Mouse (Mus musculus): ENCODE results near the gene Nek6. TPM values are rescaled to one million over a fixed set of nuclear protein-coding genes. Genes with fewer than 3 reads are reported as not detected.

Nek6 gene
- polyA plus RNA-seq (2011; ENCODE audit: insufficient read depth, insufficient read length, low read depth, missing spikeins): 28.9 and 31.3 TPM in 2 replicates

DNA sequence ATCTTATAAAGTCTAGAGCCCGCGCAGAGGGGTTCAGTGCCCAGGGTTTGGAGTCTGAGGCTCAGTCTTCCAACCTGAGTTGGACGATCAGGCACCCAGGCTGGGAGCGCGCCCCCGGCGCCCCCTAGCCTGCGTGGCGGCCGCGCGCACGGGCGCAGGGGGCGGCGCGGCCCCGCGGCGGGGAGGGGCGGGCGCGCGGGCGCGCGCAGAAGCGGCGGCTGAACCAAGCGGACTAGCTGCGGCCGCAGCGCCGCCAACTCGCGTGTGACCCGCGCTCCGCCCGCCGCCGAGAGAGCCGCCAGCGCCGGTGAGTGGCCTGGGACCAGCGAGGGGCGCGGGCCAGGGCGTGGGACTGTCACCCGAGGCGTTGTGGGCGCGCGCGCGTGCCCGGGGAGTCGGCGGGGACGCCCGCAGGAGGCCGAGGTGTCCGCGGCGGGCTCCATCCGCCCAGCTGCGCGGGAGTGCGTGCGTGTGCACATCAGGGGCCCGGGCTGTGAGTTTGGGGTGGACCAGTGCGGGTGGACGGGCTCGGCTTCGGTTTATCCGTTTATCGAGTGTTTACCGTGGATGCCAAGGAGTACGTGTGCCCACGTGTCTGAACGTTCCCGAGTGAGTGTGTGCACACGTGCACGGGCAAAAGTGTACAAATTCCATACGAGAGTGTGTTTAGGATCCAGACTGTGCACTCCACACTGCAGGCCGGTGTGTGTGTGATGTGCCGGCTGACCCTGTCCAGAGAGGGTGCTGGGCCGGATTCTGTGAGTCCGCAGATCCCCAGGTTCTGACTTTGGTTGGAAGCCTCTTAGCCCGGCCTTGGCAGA, at the start of gene Nek6:
Nek6 (plus strand) TSS at position 157 of the 821 bp plus-strand sequence.
- Histone ChIP-seq H3K27me3 (ENCODE audit: control insufficient read depth, insufficient read depth, low read length, poor library complexity, severe bottlenecking) (no peaks in the 10 kb centered on the region), H3K36me3 (ENCODE audit: control insufficient read depth, insufficient read depth, low read length, poor library complexity, severe bottlenecking) (no peaks in the 10 kb centered on the region), H3K27ac (ENCODE audit: insufficient read depth, low read length) (no peak within 1 kb of the TSS), H3K9me3 (replicated peaks; ENCODE audit: control insufficient read depth, insufficient read depth, low read length, poor library complexity, severe bottlenecking) (no peaks in the 10 kb centered on the region), H3K4me1 (ENCODE audit: control insufficient read depth, insufficient read depth, low read length) (no peaks in the 10 kb centered on the region), H3K4me3 (ENCODE audit: low read depth, low read length) (peak within 1 kb of the TSS; percentile 99), H3K9ac (ENCODE audit: low read depth, poor library complexity, severe bottlenecking) (peak within 1 kb of the TSS; percentile 76)
- TF ChIP-seq EP300 (IDR thresholded peaks at IDR 0.05; ENCODE audit: insufficient read depth, low read depth, low read length) (no peak), CTCF (IDR thresholded peaks at IDR 0.05; ENCODE audit: low read depth, low read length) (no peak), POLR2A (IDR thresholded peaks at IDR 0.05; ENCODE audit: insufficient read depth, low read length) (no peak)

DNA sequence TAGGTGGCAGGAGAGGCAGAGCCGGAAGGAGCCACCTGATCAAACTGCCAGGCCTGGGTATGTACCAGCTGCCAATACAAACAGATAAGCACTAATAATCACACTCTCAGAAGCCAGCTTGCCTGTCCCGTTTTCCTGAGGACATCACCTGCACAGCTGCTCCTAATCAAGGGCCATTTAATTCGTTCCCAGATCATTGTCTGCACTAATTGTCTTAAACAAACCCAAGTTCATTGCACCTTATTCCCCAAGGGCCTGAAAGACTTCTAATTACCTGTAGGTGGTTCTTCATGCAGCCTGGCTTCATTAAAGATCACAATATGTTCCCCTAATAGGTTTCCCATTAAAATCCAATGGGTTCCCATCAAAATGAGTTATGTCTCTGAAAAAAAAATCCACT, 49.1 kb upstream of the Nek6 start:
- H3K4me1 ChIP-seq (ENCODE audit: control insufficient read depth, insufficient read depth, low read length): no peaks in the 10 kb centered on the region
- TF ChIP-seq CTCF (IDR thresholded peaks at IDR 0.05; ENCODE audit: low read depth, low read length) (no peak), POLR2A (IDR thresholded peaks at IDR 0.05; ENCODE audit: insufficient read depth, low read length) (no peak), EP300 (IDR thresholded peaks at IDR 0.05; ENCODE audit: insufficient read depth, low read depth, low read length) (no peak)
- H3K9me3 ChIP-seq (replicated peaks; ENCODE audit: control insufficient read depth, insufficient read depth, low read length, poor library complexity, severe bottlenecking): no peaks in the 10 kb centered on the region
- no peak overlapping the region for H3K4me3 ChIP-seq (ENCODE audit: low read depth, low read length)
- H3K27ac ChIP-seq (ENCODE audit: insufficient read depth, low read length): no peak overlapping the region
- no peaks in the 10 kb centered on the region for H3K36me3 ChIP-seq (ENCODE audit: control insufficient read depth, insufficient read depth, low read length, poor library complexity, severe bottlenecking)
- no peak overlapping the region for H3K9ac ChIP-seq (ENCODE audit: low read depth, poor library complexity, severe bottlenecking)
- no peaks in the 10 kb centered on the region for H3K27me3 ChIP-seq (ENCODE audit: control insufficient read depth, insufficient read depth, low read length, poor library complexity, severe bottlenecking)

DNA sequence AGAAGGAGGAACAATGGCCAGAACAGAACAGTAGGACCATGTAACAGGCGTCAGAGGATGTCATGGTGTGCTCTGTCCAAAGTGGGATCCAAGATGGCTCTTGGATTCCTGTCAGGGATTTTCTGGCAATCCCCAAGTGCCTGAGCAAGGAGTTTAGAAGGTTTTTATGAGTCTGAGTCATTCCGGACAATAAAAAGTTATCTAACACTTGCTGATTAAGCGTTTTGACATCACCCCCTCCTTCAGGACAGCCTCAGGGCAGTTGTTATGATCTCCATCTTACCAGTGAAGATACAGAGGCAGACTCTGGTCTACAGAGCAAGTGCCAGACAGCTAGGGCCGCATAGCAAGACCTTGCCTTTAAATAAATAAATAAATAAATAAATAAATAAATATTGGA, 42.6 kb upstream of the Nek6 start:
- Histone ChIP-seq H3K4me3 (ENCODE audit: low read depth, low read length) (no peak overlapping the region), H3K36me3 (ENCODE audit: control insufficient read depth, insufficient read depth, low read length, poor library complexity, severe bottlenecking) (no peaks in the 10 kb centered on the region), H3K9me3 (replicated peaks; ENCODE audit: control insufficient read depth, insufficient read depth, low read length, poor library complexity, severe bottlenecking) (no peaks in the 10 kb centered on the region), H3K4me1 (ENCODE audit: control insufficient read depth, insufficient read depth, low read length) (no peaks in the 10 kb centered on the region), H3K9ac (ENCODE audit: low read depth, poor library complexity, severe bottlenecking) (no peak overlapping the region), H3K27ac (ENCODE audit: insufficient read depth, low read length) (no peak overlapping the region), H3K27me3 (ENCODE audit: control insufficient read depth, insufficient read depth, low read length, poor library complexity, severe bottlenecking) (no peaks in the 10 kb centered on the region)
- TF ChIP-seq EP300 (IDR thresholded peaks at IDR 0.05; ENCODE audit: insufficient read depth, low read depth, low read length): no peak
- TF ChIP-seq CTCF (IDR thresholded peaks at IDR 0.05; ENCODE audit: low read depth, low read length): no peak
- no peak for TF ChIP-seq POLR2A (IDR thresholded peaks at IDR 0.05; ENCODE audit: insufficient read depth, low read length)

- H3K27me3 ChIP-seq (ENCODE audit: control insufficient read depth, insufficient read depth, low read length, poor library complexity, severe bottlenecking): no peaks in the 10 kb centered on the region
- no peaks in the 10 kb centered on the region for H3K9me3 ChIP-seq (replicated peaks; ENCODE audit: control insufficient read depth, insufficient read depth, low read length, poor library complexity, severe bottlenecking)
- no peaks in the 10 kb centered on the region for H3K4me1 ChIP-seq (ENCODE audit: control insufficient read depth, insufficient read depth, low read length)
- no peaks in the 10 kb centered on the region for H3K36me3 ChIP-seq (ENCODE audit: control insufficient read depth, insufficient read depth, low read length, poor library complexity, severe bottlenecking)
- H3K4me3 ChIP-seq (ENCODE audit: low read depth, low read length): no peak overlapping the region
- TF ChIP-seq CTCF (IDR thresholded peaks at IDR 0.05; ENCODE audit: low read depth, low read length) (no peak), EP300 (IDR thresholded peaks at IDR 0.05; ENCODE audit: insufficient read depth, low read depth, low read length) (no peak), POLR2A (IDR thresholded peaks at IDR 0.05; ENCODE audit: insufficient read depth, low read length) (no peak)
- H3K9ac ChIP-seq (ENCODE audit: low read depth, poor library complexity, severe bottlenecking): no peak overlapping the region
- H3K27ac ChIP-seq (ENCODE audit: insufficient read depth, low read length): no peak overlapping the region
Measured at GRCm38 (mm10) chr2:38471745-38472144, 39.7 kb upstream of the Nek6 start.

- Histone ChIP-seq H3K27me3 (ENCODE audit: control insufficient read depth, insufficient read depth, low read length, poor library complexity, severe bottlenecking) (no peaks in the 10 kb centered on the region), H3K27ac (ENCODE audit: insufficient read depth, low read length) (no peak overlapping the region), H3K4me1 (ENCODE audit: control insufficient read depth, insufficient read depth, low read length) (no peaks in the 10 kb centered on the region), H3K4me3 (ENCODE audit: low read depth, low read length) (no peak overlapping the region), H3K9ac (ENCODE audit: low read depth, poor library complexity, severe bottlenecking) (no peak overlapping the region), H3K36me3 (ENCODE audit: control insufficient read depth, insufficient read depth, low read length, poor library complexity, severe bottlenecking) (no peaks in the 10 kb centered on the region), H3K9me3 (replicated peaks; ENCODE audit: control insufficient read depth, insufficient read depth, low read length, poor library complexity, severe bottlenecking) (no peaks in the 10 kb centered on the region)
- TF ChIP-seq EP300 (IDR thresholded peaks at IDR 0.05; ENCODE audit: insufficient read depth, low read depth, low read length): no peak
- no peak for TF ChIP-seq CTCF (IDR thresholded peaks at IDR 0.05; ENCODE audit: low read depth, low read length)
- no peak for TF ChIP-seq POLR2A (IDR thresholded peaks at IDR 0.05; ENCODE audit: insufficient read depth, low read length)
Measured at GRCm38 (mm10) chr2:38472829-38473228, 38.6 kb upstream of the Nek6 start.

GRCm38 (mm10) chr2:38476871-38477496, 34.5 kb upstream of the Nek6 start:
- H3K4me1 ChIP-seq (ENCODE audit: control insufficient read depth, insufficient read depth, low read length): no peaks in the 10 kb centered on the region
- H3K27me3 ChIP-seq (ENCODE audit: control insufficient read depth, insufficient read depth, low read length, poor library complexity, severe bottlenecking): no peaks in the 10 kb centered on the region
- TF ChIP-seq EP300 (IDR thresholded peaks at IDR 0.05; ENCODE audit: insufficient read depth, low read depth, low read length) (no peak), POLR2A (IDR thresholded peaks at IDR 0.05; ENCODE audit: insufficient read depth, low read length) (no peak), CTCF (IDR thresholded peaks at IDR 0.05; ENCODE audit: low read depth, low read length) (no peak)
- H3K9me3 ChIP-seq (replicated peaks; ENCODE audit: control insufficient read depth, insufficient read depth, low read length, poor library complexity, severe bottlenecking): no peaks in the 10 kb centered on the region
- H3K4me3 ChIP-seq (ENCODE audit: low read depth, low read length): no peak overlapping the region
- H3K27ac ChIP-seq (ENCODE audit: insufficient read depth, low read length): no peak overlapping the region
- no peaks in the 10 kb centered on the region for H3K36me3 ChIP-seq (ENCODE audit: control insufficient read depth, insufficient read depth, low read length, poor library complexity, severe bottlenecking)
- no peak overlapping the region for H3K9ac ChIP-seq (ENCODE audit: low read depth, poor library complexity, severe bottlenecking)

Measured in ES-Bruce4 (cell line).